In genomic region chr7:28341381-28341780, GRCm38 (mm10) we compare ENCODE assay signal across 19 mouse cellular contexts. TPM values are rescaled to one million over a fixed set of nuclear protein-coding genes. Genes with fewer than 3 reads are reported as not detected.
DNase-seq lines count a peak whose midpoint lies in the region; ATAC-seq and TF ChIP-seq lines count a peak whose summit lies in the region.
"Had no signal": no experiment of that assay in that cellular context is flagged by ENCODE, and none has a peak within 500 bp of the region (broad histone marks: within the 10 kb centered on the region; RNA-seq: fewer than 3 reads in every experiment).

No protein-coding gene starts in this region.

- H3K36me3 ChIP-seq in kidney, embryonic 14.5 days (ENCODE audit: control insufficient read depth, insufficient read depth, low read length) = no peaks in the 10 kb centered on the region
- H3K36me3 ChIP-seq in lung, postnatal 0 days (ENCODE audit: insufficient read depth, low read length) = no peaks in the 10 kb centered on the region
- H3K36me3 ChIP-seq in small intestine, adult 2 months (ENCODE audit: control insufficient read depth, insufficient read depth, low read length) = no peaks in the 10 kb centered on the region
- H3K36me3 ChIP-seq: lung, embryonic 15.5 days; midbrain, embryonic 10.5 days had no signal

- no peak for TF ChIP-seq EP300 in lung, postnatal 0 days (IDR thresholded peaks at IDR 0.05)

- DNase-seq in adrenal gland, postnatal 14 days = peak; percentile 55
- DNase-seq in adrenal gland, postnatal 10 days = no peak
- no peak for DNase-seq in kidney, adult 9 months
- DNase-seq in lung, postnatal 0 days (ENCODE audit: low spot score) = no peak
- no peak for DNase-seq in lung, adult 18-20 months
- DNase-seq in cerebellum, postnatal 25 days = no peak
- DNase-seq: adrenal gland, adult 8-10 months; cerebellum, postnatal 10 days; gastrocnemius, postnatal 10 days; heart, adult 18-20 months; kidney, postnatal 14 days had no signal

- peak overlapping the region; percentile 62; the same call in 1 of the 2 replicates for H3K27ac ChIP-seq in kidney, embryonic 14.5 days (ENCODE audit: low read depth, low read length)
- peak overlapping the region; percentile 45 for H3K27ac ChIP-seq in lung, postnatal 0 days (ENCODE audit: low read length)
- peak overlapping the region; percentile 20; the same call in 1 of the 2 replicates for H3K27ac ChIP-seq in small intestine, adult 2 months (ENCODE audit: insufficient read depth, low read depth, low read length)
- H3K27ac ChIP-seq: hindbrain, postnatal 0 days; lung, embryonic 15.5 days; macrophage; midbrain, embryonic 10.5 days; stomach, postnatal 0 days had no signal

- 12% methylated on average over 7 of the region's 7 CpGs for WGBS in kidney, embryonic 14.5 days
- WGBS in lung, postnatal 0 days = 34% methylated on average over 7 of the region's 7 CpGs
- WGBS in small intestine, adult 2 months = 19% methylated on average over 7 of the region's 7 CpGs

- no peaks in the 10 kb centered on the region for H3K9me3 ChIP-seq in kidney, embryonic 14.5 days (ENCODE audit: control insufficient read depth, low read length)
- no peaks in the 10 kb centered on the region for H3K9me3 ChIP-seq in lung, postnatal 0 days (ENCODE audit: low read length)
- H3K9me3 ChIP-seq: lung, embryonic 15.5 days; midbrain, embryonic 10.5 days had no signal

- H3K4me1 ChIP-seq in kidney, embryonic 14.5 days (ENCODE audit: control insufficient read depth, insufficient read depth, low read length) = peaks cover 12% of the 10 kb centered on the region
- no peaks in the 10 kb centered on the region for H3K4me1 ChIP-seq in lung, postnatal 0 days (ENCODE audit: insufficient read depth, low read depth, low read length)
- peaks cover 11% of the 10 kb centered on the region for H3K4me1 ChIP-seq in small intestine, adult 2 months (ENCODE audit: control insufficient read depth, insufficient read depth, insufficient read length, low read length)

- no peak overlapping the region for H3K9ac ChIP-seq in kidney, embryonic 14.5 days (ENCODE audit: low read depth, low read length)
- no peak overlapping the region for H3K9ac ChIP-seq in lung, postnatal 0 days (replicated peaks; ENCODE audit: low read depth)
- H3K9ac ChIP-seq: lung, embryonic 15.5 days had no signal

- TF ChIP-seq POLR2A in small intestine, adult 2 months (IDR thresholded peaks at IDR 0.05; ENCODE audit: low read depth, low read length) = no peak

- TF ChIP-seq CTCF in lung, postnatal 0 days (IDR thresholded peaks at IDR 0.05) = no peak
- no peak for TF ChIP-seq CTCF in small intestine, adult 2 months (IDR thresholded peaks at IDR 0.05; ENCODE audit: extremely low read depth, insufficient read length, insufficient replicate concordance, low read depth, low read length)

- H3K4me3 ChIP-seq in kidney, embryonic 14.5 days (ENCODE audit: low read length) = no peak overlapping the region
- no peak overlapping the region for H3K4me3 ChIP-seq in lung, postnatal 0 days (ENCODE audit: low read depth, low read length)
- no peak overlapping the region for H3K4me3 ChIP-seq in small intestine, adult 2 months (ENCODE audit: low read depth, low read length)
- H3K4me3 ChIP-seq: lung, embryonic 15.5 days; midbrain, embryonic 10.5 days had no signal

- no peak for ATAC-seq in kidney, embryonic 14.5 days (ENCODE audit: low FRiP score, low TSS enrichment)
- no peak for ATAC-seq in lung, postnatal 0 days
- ATAC-seq: hindbrain, postnatal 0 days; Patski had no signal

- H3K4me2 ChIP-seq in kidney, embryonic 14.5 days (replicated peaks; ENCODE audit: low read depth, low read length) = no peak overlapping the region
- no peak overlapping the region for H3K4me2 ChIP-seq in lung, postnatal 0 days (replicated peaks; ENCODE audit: low read depth, low read length)
- H3K4me2 ChIP-seq: lung, embryonic 15.5 days had no signal

- H3K27me3 ChIP-seq in kidney, embryonic 14.5 days (ENCODE audit: control insufficient read depth, insufficient read depth, low read length) = no peaks in the 10 kb centered on the region
- no peaks in the 10 kb centered on the region for H3K27me3 ChIP-seq in lung, postnatal 0 days (replicated peaks; ENCODE audit: insufficient read depth, low read length)
- no peaks in the 10 kb centered on the region for H3K27me3 ChIP-seq in small intestine, adult 2 months (ENCODE audit: control insufficient read depth, insufficient read depth, low read length)
- H3K27me3 ChIP-seq: lung, embryonic 15.5 days; Patski had no signal

RNA-seq across cellular contexts. Expression of gene Supt5, which starts 2.8 kb away (rescaled TPM):
- 122 and 127 TPM in 2 replicates for total RNA-seq in adrenal gland, postnatal 14 days (2021)
- 100 to 1,000 TPM in 1 of 2 experiments, 10 to 100 TPM in 1; 86.6 to 103 TPM for total RNA-seq in adrenal gland, postnatal 10 days (2021)
- 46.6 and 84.5 TPM in 2 replicates for polyA plus RNA-seq in kidney, embryonic 14.5 days (2014; fragmentation: Nextera tagmentation; extraction: Ambion mirVana)
- polyA plus RNA-seq in lung, postnatal 0 days (2015; fragmentation: Nextera tagmentation; extraction: Ambion mirVana) = 39.7 and 41.0 TPM in 2 replicates
- polyA plus RNA-seq in small intestine, adult 2 months (2012; rRNA removed) = 58.8 and 104 TPM in 2 replicates

RNA-seq across cellular contexts. Expression of gene Rps16, which starts 9.1 kb away (rescaled TPM):
- 937 and 1,132 TPM in 2 replicates for total RNA-seq in adrenal gland, postnatal 14 days (2021)
- total RNA-seq in adrenal gland, postnatal 10 days (2021) = 1,000 to 10,000 TPM; 1,220 to 1,241 TPM
- 1,287 and 1,567 TPM in 2 replicates for polyA plus RNA-seq in kidney, embryonic 14.5 days (2014; fragmentation: Nextera tagmentation; extraction: Ambion mirVana)
- polyA plus RNA-seq in lung, postnatal 0 days (2015; fragmentation: Nextera tagmentation; extraction: Ambion mirVana) = 623 and 695 TPM in 2 replicates
- 877 and 996 TPM in 2 replicates for polyA plus RNA-seq in small intestine, adult 2 months (2012; rRNA removed)

RNA-seq across cellular contexts. Expression of gene Timm50, which starts 29.5 kb away (rescaled TPM):
- total RNA-seq in adrenal gland, postnatal 14 days (2021) = 94.7 and 100 TPM in 2 replicates
- 100 to 1,000 TPM; 108 to 114 TPM for total RNA-seq in adrenal gland, postnatal 10 days (2021)
- 165 and 191 TPM in 2 replicates for polyA plus RNA-seq in kidney, embryonic 14.5 days (2014; fragmentation: Nextera tagmentation; extraction: Ambion mirVana)
- polyA plus RNA-seq in lung, postnatal 0 days (2015; fragmentation: Nextera tagmentation; extraction: Ambion mirVana) = 51.8 and 54.8 TPM in 2 replicates
- polyA plus RNA-seq in small intestine, adult 2 months (2012; rRNA removed) = 37.3 and 62.7 TPM in 2 replicates

RNA-seq across cellular contexts. Expression of gene Plekhg2, which starts 31.0 kb away (rescaled TPM):
- total RNA-seq in adrenal gland, postnatal 14 days (2021) = 27.9 and 32.6 TPM in 2 replicates
- total RNA-seq in adrenal gland, postnatal 10 days (2021) = 10 to 100 TPM; 27.9 to 37.0 TPM
- polyA plus RNA-seq in kidney, embryonic 14.5 days (2014; fragmentation: Nextera tagmentation; extraction: Ambion mirVana) = 52.4 and 70.8 TPM in 2 replicates
- 22.4 and 26.7 TPM in 2 replicates for polyA plus RNA-seq in lung, postnatal 0 days (2015; fragmentation: Nextera tagmentation; extraction: Ambion mirVana)
- 22.9 and 58.2 TPM in 2 replicates for polyA plus RNA-seq in small intestine, adult 2 months (2012; rRNA removed)

RNA-seq across cellular contexts. Expression of gene Zfp36, which starts 38.7 kb away (rescaled TPM):
- 27.9 and 30.7 TPM in 2 replicates for total RNA-seq in adrenal gland, postnatal 14 days (2021)
- 10 to 100 TPM; 11.4 to 27.2 TPM for total RNA-seq in adrenal gland, postnatal 10 days (2021)
- 8.3 and 10.7 TPM in 2 replicates for polyA plus RNA-seq in kidney, embryonic 14.5 days (2014; fragmentation: Nextera tagmentation; extraction: Ambion mirVana)
- polyA plus RNA-seq in lung, postnatal 0 days (2015; fragmentation: Nextera tagmentation; extraction: Ambion mirVana) = 48.3 and 55.7 TPM in 2 replicates
- 85.4 and 196 TPM in 2 replicates for polyA plus RNA-seq in small intestine, adult 2 months (2012; rRNA removed)
